Mouse (Mus musculus) embryonic facial prominence, embryonic 14.5 days (tissue): Measurements from ENCODE around the gene Rtn4rl1. TPM values are rescaled to one million over a fixed set of nuclear protein-coding genes. Genes with fewer than 3 reads are reported as not detected.

Experiments
- ATAC-seq: fragments of 200-750 bp; cut with Nextera tagmentation; 2 replicates; pipeline ENCODE4 v1.8.0; 2017; ENCODE audit warnings: low read depth, moderate number of reproducible peaks, moderate TSS enrichment
- DNase-seq: peaks from one replicate; pipeline ENCODE4 v3.0.0-alpha.2; 2015; ENCODE audit warnings: low spot score
- H3K27ac ChIP-seq: fragments of 300-500 bp; sonication (generic); replicated peaks from 2 replicates; pipeline ENCODE4 v1.5.1; 2014; ENCODE audit warnings: low read depth, mild to moderate bottlenecking, low read length, moderate library complexity
- H3K27me3 ChIP-seq: fragments of 300-500 bp; sonication (generic); replicated peaks from 2 replicates; pipeline ENCODE4 v1.6.1; 2014; ENCODE audit warnings: low read length; ENCODE audit not compliant: control insufficient read depth, insufficient read depth
- H3K36me3 ChIP-seq: fragments of 300-500 bp; sonication (generic); 2 replicates; pipeline ENCODE4 v1.6.1; 2014; ENCODE audit warnings: low read length, mixed read lengths; ENCODE audit not compliant: control insufficient read depth, insufficient read depth
- H3K4me1 ChIP-seq: fragments of 300-500 bp; sonication (generic); 2 replicates; pipeline ENCODE4 v1.6.1; 2014; ENCODE audit warnings: antibody characterized with exemption, low read length; ENCODE audit not compliant: control insufficient read depth, insufficient read depth
- H3K4me2 ChIP-seq: fragments of 300-500 bp; sonication (generic); 2 replicates; pipeline ENCODE4 v1.6.1; 2014; ENCODE audit warnings: low read depth, mild to moderate bottlenecking, low read length, moderate library complexity, mixed read lengths
- H3K4me3 ChIP-seq: fragments of 300-500 bp; sonication (generic); 2 replicates; pipeline ENCODE4 v1.5.1; 2014; ENCODE audit warnings: low read depth, mild to moderate bottlenecking, low read length
- H3K9ac ChIP-seq: fragments of 300-500 bp; sonication (generic); 2 replicates; pipeline ENCODE4 v1.6.1; 2014; ENCODE audit warnings: low read depth, mild to moderate bottlenecking, low read length, moderate library complexity, mixed read lengths
- H3K9me3 ChIP-seq: fragments of 300-500 bp; sonication (generic); 2 replicates; pipeline ENCODE4 v1.6.1; 2016; ENCODE audit warnings: low read length; ENCODE audit not compliant: control insufficient read depth
- WGBS: fragments of 180-500 bp; shearing (Covaris S2); extraction: QIAGEN DNeasy Blood & Tissue Kit; methylation state at CpG from one replicate; pipeline ENCODE4 v1.1.7; 2014; 5-methylcytosine and 5-hydroxymethylcytosine counted together
- polyA plus RNA-seq: library from polyadenylated mRNA; unstranded; fragments of >200 nt; fragmentation: Nextera tagmentation; extraction: Ambion mirVana; gene quantifications from 2 replicates; pipeline ENCODE4 v1.2.1, GENCODE M21; 2014

Rtn4rl1 gene
- polyA plus RNA-seq, 1 experiment from 2014 or later = 4.9 TPM

DNA sequence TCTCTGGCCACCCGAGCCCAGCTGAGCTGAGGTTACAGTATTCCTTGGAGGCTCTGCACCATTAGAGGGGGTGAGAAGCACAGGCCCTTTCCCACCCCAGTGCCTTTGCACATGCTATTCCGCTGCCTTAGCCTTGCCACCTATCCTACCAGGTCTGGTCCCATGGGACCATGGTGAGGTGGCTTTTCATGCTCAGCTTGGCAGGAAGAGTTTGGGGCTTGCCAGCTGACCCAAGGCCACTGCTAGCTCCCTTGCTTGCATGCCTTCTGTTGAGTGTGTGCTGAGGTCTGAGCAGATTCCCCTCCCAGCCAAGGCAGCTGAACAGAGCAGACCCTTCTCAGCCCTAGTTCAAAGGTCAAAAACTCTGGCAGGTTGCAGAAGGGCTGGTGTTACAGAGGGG lies 67.4 kb downstream of the Rtn4rl1 start:
- H3K36me3 ChIP-seq = no peaks in the 10 kb centered on the region
- H3K4me1 ChIP-seq = peaks cover 5% of the 10 kb centered on the region
- no peaks in the 10 kb centered on the region for H3K9me3 ChIP-seq
- 92% methylated on average over 2 of the region's 2 CpGs for WGBS
- H3K4me3 ChIP-seq = no peak overlapping the region
- no peak for ATAC-seq
- H3K4me2 ChIP-seq = no peak overlapping the region
- no peak overlapping the region for H3K9ac ChIP-seq
- H3K27me3 ChIP-seq = no peaks in the 10 kb centered on the region
- no peak overlapping the region for H3K27ac ChIP-seq
- no peak for DNase-seq

DNA sequence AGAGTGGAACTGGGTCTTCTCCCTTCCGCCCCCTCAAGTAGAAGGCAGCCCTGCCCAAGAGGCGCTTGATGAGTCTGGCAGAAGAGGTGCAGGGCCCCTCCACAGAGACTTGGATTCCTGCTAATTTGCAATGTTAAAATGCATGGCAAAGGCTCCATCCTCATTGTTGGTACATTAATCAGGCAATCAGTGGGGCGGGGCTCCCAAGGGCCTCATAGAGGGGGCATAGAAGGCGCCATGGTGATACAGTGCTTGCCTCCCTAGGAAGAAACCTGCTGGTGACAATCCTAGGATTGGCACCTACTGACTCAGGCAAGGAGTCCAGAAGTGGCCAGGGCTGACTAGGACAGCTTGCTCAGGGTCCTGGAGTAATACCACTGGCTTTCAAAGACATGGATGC lies 68.1 kb downstream of the Rtn4rl1 start:
- no peak overlapping the region for H3K4me2 ChIP-seq
- H3K27me3 ChIP-seq = no peaks in the 10 kb centered on the region
- 84% methylated on average over 4 of the region's 4 CpGs for WGBS
- H3K36me3 ChIP-seq = no peaks in the 10 kb centered on the region
- H3K4me1 ChIP-seq = peaks cover 5% of the 10 kb centered on the region
- DNase-seq = no peak
- H3K9me3 ChIP-seq = no peaks in the 10 kb centered on the region
- H3K27ac ChIP-seq = no peak overlapping the region
- no peak for ATAC-seq
- H3K9ac ChIP-seq = no peak overlapping the region
- H3K4me3 ChIP-seq = no peak overlapping the region

DNA sequence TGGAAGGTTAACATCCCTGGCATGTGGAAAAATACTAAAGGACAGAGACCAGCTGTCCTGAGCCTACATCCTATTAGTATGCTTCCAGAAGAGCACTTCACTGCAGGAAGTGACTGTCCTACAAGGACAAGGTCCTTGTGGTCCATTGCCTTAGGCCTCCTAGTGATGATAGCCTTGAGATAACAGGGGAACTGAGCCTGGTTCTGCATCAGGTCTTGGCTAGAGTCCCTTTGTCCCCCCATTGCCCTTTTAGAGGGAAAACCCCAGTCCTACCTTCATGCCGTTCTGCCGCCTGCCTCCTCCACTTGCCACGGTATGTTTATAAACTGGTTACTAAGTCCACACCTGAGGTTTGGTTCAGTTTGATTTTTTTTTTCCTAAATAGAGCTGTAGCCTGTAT lies 68.6 kb downstream of the Rtn4rl1 start:
- 75% methylated on average over 3 of the region's 3 CpGs for WGBS
- peaks cover 5% of the 10 kb centered on the region for H3K4me1 ChIP-seq
- no peak for DNase-seq
- no peaks in the 10 kb centered on the region for H3K9me3 ChIP-seq
- H3K9ac ChIP-seq = no peak overlapping the region
- no peaks in the 10 kb centered on the region for H3K27me3 ChIP-seq
- H3K4me2 ChIP-seq = no peak overlapping the region
- no peaks in the 10 kb centered on the region for H3K36me3 ChIP-seq
- ATAC-seq = no peak
- no peak overlapping the region for H3K27ac ChIP-seq
- H3K4me3 ChIP-seq = no peak overlapping the region

DNA sequence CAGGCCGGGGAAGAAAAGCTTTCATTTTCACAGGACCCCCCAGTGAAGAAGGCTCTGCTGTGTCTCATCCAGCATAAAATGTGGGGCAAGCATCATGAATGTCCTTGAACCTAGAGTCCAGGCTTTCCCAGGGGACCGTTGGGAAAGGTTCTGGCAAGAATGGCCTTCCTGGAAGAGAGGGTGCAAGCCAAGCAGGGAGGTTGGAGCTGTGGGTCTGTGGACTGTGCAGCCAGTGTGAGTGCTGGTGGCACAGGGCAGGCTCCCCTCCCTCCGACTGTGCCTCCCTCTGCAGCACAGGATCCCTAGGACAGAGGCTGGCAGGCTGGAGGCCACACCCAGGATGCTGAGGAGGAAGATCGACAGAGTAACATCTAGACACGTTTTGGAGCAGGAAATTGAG lies 69.2 kb downstream of the Rtn4rl1 start:
- ATAC-seq (no peak), DNase-seq (no peak)
- Histone ChIP-seq H3K27ac (no peak overlapping the region), H3K4me3 (no peak overlapping the region), H3K4me1 (peaks cover 5% of the 10 kb centered on the region), H3K9me3 (no peaks in the 10 kb centered on the region), H3K4me2 (no peak overlapping the region), H3K9ac (no peak overlapping the region), H3K36me3 (no peaks in the 10 kb centered on the region), H3K27me3 (no peaks in the 10 kb centered on the region)
- WGBS = 37% methylated on average over 5 of the region's 5 CpGs

DNA sequence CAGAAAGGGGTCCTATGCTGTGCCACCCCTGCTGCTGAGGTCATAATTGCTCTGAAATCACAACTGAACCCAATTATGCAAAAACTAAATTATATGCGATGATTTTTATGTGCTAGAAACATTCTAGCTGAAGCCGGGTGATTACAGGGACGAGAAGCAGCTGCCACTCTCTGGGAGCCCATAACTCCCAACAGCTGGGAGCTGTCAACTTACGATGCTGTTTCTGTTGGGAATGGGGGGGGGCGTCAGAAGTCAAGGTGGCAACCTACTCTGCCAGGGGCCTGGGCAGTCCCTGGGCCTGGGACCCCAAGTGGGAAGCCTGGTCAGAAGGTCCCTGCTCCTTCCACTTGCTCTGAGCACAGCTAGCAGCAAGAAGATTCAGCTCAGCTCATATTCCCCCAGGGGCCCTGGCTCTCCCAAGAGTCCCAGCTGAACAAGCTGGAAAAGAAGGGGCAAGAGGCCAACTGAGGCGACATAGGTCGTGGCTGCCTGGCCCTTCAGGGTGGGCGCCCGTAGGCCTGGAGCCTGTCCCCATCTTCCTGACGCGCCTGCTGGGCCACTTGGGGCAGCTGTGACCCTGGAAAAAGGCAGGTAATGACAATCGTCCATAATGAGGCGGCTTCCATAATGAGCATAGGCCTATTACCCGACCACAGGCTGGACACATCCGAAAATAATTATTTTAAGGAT lies 69.8 kb downstream of the Rtn4rl1 start:
- H3K9me3 ChIP-seq = no peaks in the 10 kb centered on the region
- no peak overlapping the region for H3K4me3 ChIP-seq
- H3K27ac ChIP-seq = no peak overlapping the region
- WGBS = 52% methylated on average over 15 of the region's 15 CpGs
- H3K4me1 ChIP-seq = peaks cover 5% of the 10 kb centered on the region
- ATAC-seq (peak; percentile 38; the same call in 1 of the 2 replicates), DNase-seq (peak; percentile 58)
- no peak overlapping the region for H3K9ac ChIP-seq
- no peaks in the 10 kb centered on the region for H3K27me3 ChIP-seq
- no peak overlapping the region for H3K4me2 ChIP-seq
- no peaks in the 10 kb centered on the region for H3K36me3 ChIP-seq

DNA sequence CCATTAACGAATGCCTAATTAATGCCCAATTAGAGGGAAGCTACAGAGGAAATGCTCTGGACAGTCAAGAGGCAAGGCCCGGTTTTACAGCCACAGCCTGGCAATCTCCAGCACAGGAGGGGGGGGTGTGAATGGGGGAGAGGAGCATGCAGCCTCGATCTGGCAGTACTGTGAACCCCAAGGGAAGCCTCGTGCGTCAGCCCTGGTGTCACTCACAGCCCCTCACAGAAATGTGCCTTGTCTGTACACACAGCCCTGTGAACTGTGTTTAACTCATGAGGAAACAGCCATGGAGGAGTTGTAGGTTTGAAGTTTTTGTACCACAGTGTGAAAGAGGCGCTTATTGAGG lies 70.4 kb downstream of the Rtn4rl1 start:
- Histone ChIP-seq H3K4me3 (no peak overlapping the region), H3K9ac (no peak overlapping the region), H3K27ac (no peak overlapping the region; the same call in 1 of the 2 replicates), H3K4me2 (no peak overlapping the region), H3K4me1 (peaks cover 5% of the 10 kb centered on the region), H3K27me3 (no peaks in the 10 kb centered on the region), H3K9me3 (no peaks in the 10 kb centered on the region), H3K36me3 (no peaks in the 10 kb centered on the region)
- 38% methylated on average over 6 of the region's 6 CpGs for WGBS
- ATAC-seq = peak; percentile 55; the same call in 1 of the 2 replicates
- no peak for DNase-seq

DNA sequence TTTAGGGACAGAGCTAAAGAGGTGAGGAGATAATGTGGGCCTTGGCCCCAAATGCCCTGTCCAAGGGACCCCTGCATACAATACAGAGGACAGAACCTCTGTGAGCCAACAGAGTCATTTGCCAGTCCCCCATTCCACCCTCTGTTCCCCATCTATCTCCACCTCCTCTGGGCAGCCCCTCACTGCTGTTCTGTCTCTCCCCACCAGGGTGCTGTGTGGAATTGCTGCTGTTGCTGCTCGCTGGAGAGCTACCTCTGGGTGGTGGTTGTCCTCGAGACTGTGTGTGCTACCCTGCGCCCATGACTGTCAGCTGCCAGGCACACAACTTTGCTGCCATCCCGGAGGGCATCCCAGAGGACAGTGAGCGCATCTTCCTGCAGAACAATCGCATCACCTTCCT lies 71.0 kb downstream of the Rtn4rl1 start:
- ATAC-seq (no peak), DNase-seq (no peak)
- no peak overlapping the region for H3K4me3 ChIP-seq
- no peak overlapping the region; the same call in 1 of the 2 replicates for H3K27ac ChIP-seq
- H3K4me2 ChIP-seq = no peak overlapping the region
- H3K9me3 ChIP-seq = no peaks in the 10 kb centered on the region
- 84% methylated on average over 6 of the region's 6 CpGs for WGBS
- H3K4me1 ChIP-seq = peaks cover 5% of the 10 kb centered on the region
- H3K9ac ChIP-seq = no peak overlapping the region
- H3K27me3 ChIP-seq = no peaks in the 10 kb centered on the region
- H3K36me3 ChIP-seq = no peaks in the 10 kb centered on the region

DNA sequence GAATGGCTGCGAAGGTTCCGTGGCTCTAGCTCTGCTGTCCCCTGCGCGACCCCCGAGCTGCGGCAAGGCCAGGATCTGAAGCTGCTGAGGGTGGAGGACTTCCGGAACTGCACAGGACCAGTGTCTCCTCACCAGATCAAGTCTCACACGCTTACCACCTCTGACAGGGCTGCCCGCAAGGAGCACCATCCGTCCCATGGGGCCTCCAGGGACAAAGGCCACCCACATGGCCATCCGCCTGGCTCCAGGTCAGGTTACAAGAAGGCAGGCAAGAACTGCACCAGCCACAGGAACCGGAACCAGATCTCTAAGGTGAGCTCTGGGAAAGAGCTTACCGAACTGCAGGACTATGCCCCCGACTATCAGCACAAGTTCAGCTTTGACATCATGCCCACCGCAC lies 72.0 kb downstream of the Rtn4rl1 start:
- Histone ChIP-seq H3K4me3 (no peak overlapping the region), H3K27me3 (no peaks in the 10 kb centered on the region), H3K4me1 (peaks cover 5% of the 10 kb centered on the region), H3K36me3 (no peaks in the 10 kb centered on the region), H3K4me2 (no peak overlapping the region), H3K27ac (no peak overlapping the region), H3K9ac (no peak overlapping the region), H3K9me3 (no peaks in the 10 kb centered on the region)
- no peak for DNase-seq
- no peak for ATAC-seq
- WGBS = 46% methylated on average over 13 of the region's 15 CpGs

DNA sequence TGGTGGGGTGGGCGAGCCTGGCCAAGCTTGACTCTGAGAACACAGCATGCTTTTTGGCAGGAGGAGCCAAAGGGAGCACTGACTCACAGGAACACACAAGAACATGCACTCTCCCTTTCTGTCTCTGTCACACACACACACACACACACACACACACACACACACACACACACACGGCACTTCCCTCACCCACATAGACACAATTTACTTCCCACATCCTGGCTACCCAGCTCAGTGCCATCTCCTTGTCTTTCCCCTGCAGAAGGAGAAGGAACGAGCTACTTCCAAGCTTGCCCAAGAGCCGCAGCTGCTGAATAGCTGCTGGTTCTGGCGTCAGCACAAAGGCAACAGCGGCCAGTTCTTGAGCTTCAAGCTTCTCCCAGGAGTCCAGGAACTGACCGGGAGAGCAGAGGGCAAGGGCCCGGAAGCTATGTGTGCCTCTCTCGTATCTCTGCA lies 74.3 kb downstream of the Rtn4rl1 start:
- 34% methylated on average over 9 of the region's 9 CpGs for WGBS
- H3K27me3 ChIP-seq = no peaks in the 10 kb centered on the region
- no peak overlapping the region for H3K4me2 ChIP-seq
- no peaks in the 10 kb centered on the region for H3K36me3 ChIP-seq
- no peaks in the 10 kb centered on the region for H3K9me3 ChIP-seq
- 0 out of 2 replicates have a peak overlapping the region, but pooled peaks have one; percentile 9 for H3K27ac ChIP-seq
- no peak overlapping the region for H3K4me3 ChIP-seq
- H3K4me1 ChIP-seq = peaks cover 3% of the 10 kb centered on the region; the same call in 1 of the 2 replicates
- DNase-seq = peak; percentile 50
- no peak for ATAC-seq
- H3K9ac ChIP-seq = no peak overlapping the region
